Mouse (Mus musculus): ENCODE data around the gene Hoga1. TPM values are rescaled to one million over a fixed set of nuclear protein-coding genes. Genes with fewer than 3 reads are reported as not detected.

Gene Hoga1
- polyA plus RNA-seq, 1 experiment from 2014 or later, result 1.3 TPM

Other genes with a start within 250 kb of the Hoga1 start
- 26.8 and 28.6 TPM in 2 replicates for gene Arhgap19, start 243.6 kb upstream of the Hoga1 start, polyA plus RNA-seq (2015; fragmentation: Nextera tagmentation; extraction: Ambion mirVana)
- gene Frat1, start 215.6 kb upstream of the Hoga1 start, polyA plus RNA-seq (2015; fragmentation: Nextera tagmentation; extraction: Ambion mirVana), result 8.2 and 9.1 TPM in 2 replicates
- 2.8 and 3.3 TPM in 2 replicates for gene Frat2, start 197.5 kb upstream of the Hoga1 start, polyA plus RNA-seq (2015; fragmentation: Nextera tagmentation; extraction: Ambion mirVana)
- gene Rrp12, start 149.4 kb upstream of the Hoga1 start, polyA plus RNA-seq (2015; fragmentation: Nextera tagmentation; extraction: Ambion mirVana), result 9.9 and 11.4 TPM in 2 replicates
- gene Pgam1, start 133.7 kb upstream of the Hoga1 start, polyA plus RNA-seq (2015; fragmentation: Nextera tagmentation; extraction: Ambion mirVana), result 609 and 641 TPM in 2 replicates
- gene Exosc1, start 112.2 kb upstream of the Hoga1 start, polyA plus RNA-seq (2015; fragmentation: Nextera tagmentation; extraction: Ambion mirVana), result 60.0 and 65.9 TPM in 2 replicates
- 82.3 and 84.4 TPM in 2 replicates for gene Zdhhc16, start 112.1 kb upstream of the Hoga1 start, polyA plus RNA-seq (2015; fragmentation: Nextera tagmentation; extraction: Ambion mirVana)
- 30.2 and 31.8 TPM in 2 replicates for gene Mms19, start 64.5 kb upstream of the Hoga1 start, polyA plus RNA-seq (2015; fragmentation: Nextera tagmentation; extraction: Ambion mirVana)
- gene Ubtd1, start 63.8 kb upstream of the Hoga1 start, polyA plus RNA-seq (2015; fragmentation: Nextera tagmentation; extraction: Ambion mirVana), result 13.8 and 14.5 TPM in 2 replicates
- gene Ankrd2, start 9.6 kb upstream of the Hoga1 start, polyA plus RNA-seq (2015; fragmentation: Nextera tagmentation; extraction: Ambion mirVana), result 0.28 and 0.84 TPM in 2 replicates
- not detected in 2 replicates for gene 4933411K16Rik, start 6.6 kb downstream of the Hoga1 start, polyA plus RNA-seq (2015; fragmentation: Nextera tagmentation; extraction: Ambion mirVana)
- gene Morn4, start 40.7 kb downstream of the Hoga1 start, polyA plus RNA-seq (2015; fragmentation: Nextera tagmentation; extraction: Ambion mirVana), result 16.5 and 18.5 TPM in 2 replicates
- 7.5 and 8.4 TPM in 2 replicates for gene Pi4k2a, start 44.9 kb downstream of the Hoga1 start, polyA plus RNA-seq (2015; fragmentation: Nextera tagmentation; extraction: Ambion mirVana)
- 84.9 and 87.6 TPM in 2 replicates for gene Avpi1, start 83.4 kb downstream of the Hoga1 start, polyA plus RNA-seq (2015; fragmentation: Nextera tagmentation; extraction: Ambion mirVana)
- gene Marveld1, start 101.8 kb downstream of the Hoga1 start, polyA plus RNA-seq (2015; fragmentation: Nextera tagmentation; extraction: Ambion mirVana), result 8.9 and 9.8 TPM in 2 replicates
- gene Zfyve27, start 118.3 kb downstream of the Hoga1 start, polyA plus RNA-seq (2015; fragmentation: Nextera tagmentation; extraction: Ambion mirVana), result 26.3 and 26.4 TPM in 2 replicates
- gene Sfrp5, start 156.6 kb downstream of the Hoga1 start, polyA plus RNA-seq (2015; fragmentation: Nextera tagmentation; extraction: Ambion mirVana), result 0.35 and 0.60 TPM in 2 replicates
- 0.11 and 0.40 TPM in 2 replicates for gene Golga7b, start 202.0 kb downstream of the Hoga1 start, polyA plus RNA-seq (2015; fragmentation: Nextera tagmentation; extraction: Ambion mirVana)

Measured in lung, embryonic 16.5 days (tissue).